Mouse (Mus musculus): ENCODE results near the gene Lmna.
A peak's percentile ranks its signal among the peaks of the same experiment; 100 is the strongest.

The Lmna gene

DNA sequence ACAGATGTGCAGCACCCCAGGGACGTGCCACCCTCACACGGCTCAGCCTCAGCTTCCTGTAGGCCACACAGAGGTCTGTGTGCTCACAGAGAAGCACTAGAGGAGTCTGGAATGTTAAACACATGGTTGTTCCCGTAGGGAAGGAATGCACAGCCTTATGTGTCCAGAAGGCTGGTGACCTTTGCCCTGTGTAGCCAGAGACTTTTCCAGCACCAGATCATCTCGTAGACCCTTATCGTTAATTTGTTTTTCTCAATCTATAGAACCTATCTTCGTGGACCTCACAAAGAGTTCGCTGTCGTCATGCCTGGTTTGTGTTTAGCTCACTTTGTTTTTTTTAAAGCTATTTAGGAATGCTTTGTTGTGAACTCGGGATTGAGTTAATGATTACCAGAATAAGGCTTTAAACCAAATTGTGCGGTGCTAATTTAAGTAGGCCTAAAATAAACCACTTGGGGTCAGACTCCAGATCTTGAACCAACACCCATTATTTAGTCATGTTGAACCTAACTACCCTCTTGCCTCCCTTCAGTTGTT is 38.7 kb downstream of the Lmna start:
- DNase-seq (ENCODE audit: low spot score in 2 of 2) = no peak

DNA sequence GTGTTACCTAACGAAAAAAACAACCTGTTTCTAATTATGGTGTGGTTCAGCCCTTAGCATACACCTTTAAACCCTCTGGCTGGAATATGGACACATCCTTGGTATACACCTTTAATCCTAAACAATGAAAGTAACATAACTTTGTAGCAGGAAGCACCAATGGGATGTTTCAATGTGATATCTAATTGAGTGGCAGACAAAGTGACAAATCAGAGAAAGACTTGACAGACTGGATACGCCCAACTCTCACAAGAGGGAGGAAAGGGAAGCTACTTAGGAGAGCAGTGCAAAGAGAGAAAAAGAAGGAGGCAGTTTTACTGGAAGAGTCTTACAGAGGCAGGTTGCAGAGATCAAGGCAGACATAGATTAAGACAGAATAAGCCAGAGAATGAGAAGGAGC is 40.3 kb downstream of the Lmna start:
- no peak for DNase-seq (ENCODE audit: low spot score in 2 of 2)

DNA sequence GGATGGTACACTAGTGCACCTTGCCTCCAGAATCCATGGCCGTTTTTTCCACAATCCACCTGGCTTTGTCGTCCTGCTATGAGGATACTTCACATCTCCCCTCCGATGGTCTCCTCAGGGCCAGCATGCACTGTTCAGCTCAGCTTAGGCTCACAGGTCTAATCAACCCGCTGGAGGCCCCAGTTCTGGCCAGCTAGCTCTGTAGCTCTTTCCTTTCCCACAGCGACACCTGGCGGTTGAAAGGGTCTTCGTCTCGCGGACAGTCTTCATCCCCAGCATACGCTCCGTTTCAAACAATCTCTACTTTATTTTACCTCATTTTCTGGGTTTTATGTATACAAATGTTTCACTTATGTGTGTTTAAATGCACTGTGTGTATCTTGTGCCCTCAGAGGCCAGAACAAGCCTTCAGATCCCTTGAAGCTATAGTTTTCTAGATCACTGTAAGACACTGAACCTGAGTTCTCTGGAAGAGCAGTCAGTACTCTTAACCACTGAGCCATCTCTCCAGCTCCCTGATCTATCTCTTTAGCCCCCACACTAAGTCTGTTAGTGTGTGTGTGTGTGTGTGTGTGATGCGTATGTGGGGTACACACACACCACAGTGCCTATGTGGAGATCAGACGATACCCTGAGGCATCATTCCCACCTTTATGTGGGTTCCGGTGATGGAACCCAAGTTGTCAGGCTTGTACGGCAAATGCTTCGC is 42.5 kb downstream of the Lmna start:
- peak in 1 of 2 experiments; percentile 86 for DNase-seq (ENCODE audit: low spot score in 2 of 2)

DNA sequence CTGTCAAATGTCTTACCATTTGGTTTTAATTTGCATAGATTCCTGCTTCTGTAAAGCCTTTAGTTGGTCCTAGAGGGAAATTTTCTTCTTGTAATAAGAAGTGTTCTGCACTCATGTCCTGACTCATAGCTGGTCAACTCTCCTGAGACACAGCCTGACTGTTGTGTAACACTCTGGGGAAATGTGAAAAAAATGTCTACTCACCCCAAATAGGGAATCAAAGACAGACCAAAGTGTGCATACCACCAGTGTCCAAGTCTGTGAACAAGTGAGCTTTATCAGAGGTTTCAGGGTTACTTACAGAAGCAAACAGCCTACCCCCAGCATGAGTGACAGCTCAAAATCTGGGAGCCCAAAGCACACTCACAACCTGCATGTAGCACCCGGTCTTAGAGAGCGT is 44.6 kb downstream of the Lmna start:
- DNase-seq (ENCODE audit: low spot score in 2 of 2) = no peak

DNA sequence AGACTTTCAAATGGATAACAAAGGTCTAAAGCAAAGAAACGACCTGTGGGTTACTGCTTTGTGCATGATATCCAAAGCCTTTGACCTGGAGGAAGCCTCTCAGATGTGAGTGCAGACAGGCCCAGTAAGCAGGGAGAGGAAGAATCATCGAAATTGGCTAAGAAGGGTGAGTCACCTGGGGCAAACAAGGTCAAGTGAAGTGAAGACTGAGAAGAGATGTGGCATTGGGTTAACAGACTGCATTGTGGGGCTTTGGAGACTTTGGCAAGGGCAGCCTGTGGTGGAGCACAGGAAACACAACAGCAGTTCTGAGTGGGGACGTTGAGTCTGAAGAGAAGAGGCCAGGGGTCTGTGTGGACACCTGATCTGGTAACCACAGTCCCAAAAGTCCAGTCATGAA is 45.3 kb downstream of the Lmna start:
- DNase-seq (ENCODE audit: low spot score in 2 of 2) = no peak

DNA sequence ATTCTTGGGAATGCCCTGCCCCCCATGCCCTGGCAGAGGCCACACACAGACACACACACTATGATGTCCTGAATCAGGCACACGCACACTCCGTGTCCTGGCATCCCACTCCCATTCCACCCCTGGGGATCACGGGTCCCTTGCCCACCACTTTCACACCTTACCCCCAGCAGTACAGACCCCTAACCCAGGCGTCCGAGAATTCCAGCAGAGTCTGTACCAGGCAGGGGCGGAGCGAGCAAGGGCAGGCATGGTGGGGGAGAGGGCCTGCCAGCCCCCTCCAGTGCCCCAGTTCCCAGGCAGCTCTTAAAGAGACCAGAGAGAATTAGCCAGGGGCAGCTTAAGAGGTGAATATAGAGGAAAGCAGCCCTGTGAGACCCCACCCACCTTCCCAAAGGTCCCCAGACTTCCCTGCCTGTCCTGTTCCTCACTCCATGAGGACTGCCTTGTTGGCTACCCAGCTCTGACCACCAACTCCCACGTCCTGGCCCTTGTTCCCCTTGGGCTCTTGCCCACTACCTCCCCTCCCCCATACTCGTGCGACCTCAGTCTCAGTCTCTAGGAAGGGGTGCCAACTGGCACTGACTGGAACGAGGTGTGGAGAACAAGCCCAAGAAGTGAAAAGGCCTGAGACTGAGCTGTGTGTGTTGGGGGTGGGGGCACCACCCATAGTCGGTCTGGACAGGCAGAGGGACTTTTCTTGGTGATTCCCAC is 48.6 kb downstream of the Lmna start, which contains the start of gene Sema4a:
Gene Sema4a, minus strand, starts transcription at position 200 of the 714 bp plus-strand sequence.
- DNase-seq (ENCODE audit: low spot score in 2 of 2) = peak in 1 of 2 experiments; percentile 68

GRCm38 (mm10) chr3:88460029-88460428 is 49.7 kb downstream of the Lmna start:
- no peak for DNase-seq (ENCODE audit: low spot score in 2 of 2)

DNA sequence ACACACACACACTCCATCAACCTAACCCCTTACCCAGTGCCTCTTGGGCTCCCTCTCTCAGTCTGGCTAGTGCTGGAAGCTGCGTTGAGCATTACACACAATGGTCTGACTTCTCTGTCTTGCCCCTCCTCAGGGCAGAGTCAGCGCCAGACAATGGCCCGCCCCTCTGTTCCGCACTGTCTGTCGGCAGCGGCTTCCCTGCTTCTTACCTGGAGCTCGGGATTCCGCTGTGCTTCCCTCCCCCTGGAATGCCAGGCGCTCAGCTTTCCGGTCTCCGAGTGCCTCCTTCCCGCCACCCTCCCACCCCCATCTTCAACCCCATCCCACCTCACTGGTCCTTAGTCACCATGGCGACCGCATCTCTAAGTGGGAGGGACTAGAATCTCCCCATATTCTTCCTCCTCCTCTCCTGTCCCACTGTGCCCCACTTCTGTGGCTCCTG is 51.0 kb downstream of the Lmna start:
- DNase-seq (ENCODE audit: low spot score in 2 of 2) = no peak

GRCm38 (mm10) chr3:88456746-88457532 is 52.8 kb downstream of the Lmna start:
- DNase-seq (ENCODE audit: low spot score in 2 of 2) = no peak

DNA sequence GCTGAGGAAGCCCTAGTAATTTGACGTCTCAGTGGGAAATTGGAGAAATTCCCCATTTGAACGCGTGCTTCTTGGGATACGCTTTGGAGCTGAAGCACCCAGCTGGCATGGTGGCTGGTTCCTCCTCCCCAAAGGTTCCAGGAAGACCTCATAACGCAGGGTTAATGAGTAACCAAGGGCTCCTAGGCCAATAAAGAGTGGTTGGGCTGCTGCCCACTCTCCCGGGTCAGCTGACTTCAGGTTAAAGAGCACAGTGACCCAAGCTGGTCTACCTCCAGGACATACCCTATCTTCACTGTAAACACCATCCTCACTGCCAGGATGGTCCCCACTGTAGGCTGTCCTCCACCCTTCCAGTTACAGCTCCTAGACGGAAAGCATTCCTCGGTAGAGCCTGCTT is 53.4 kb downstream of the Lmna start:
- no peak for DNase-seq (ENCODE audit: low spot score in 2 of 2)

- no peak for DNase-seq (ENCODE audit: low spot score in 2 of 2)
Observed at GRCm38 (mm10) chr3:88455588-88456264, 54.0 kb downstream of the Lmna start.

GRCm38 (mm10) chr3:88454762-88455587 is 54.8 kb downstream of the Lmna start:
- no peak for DNase-seq (ENCODE audit: low spot score in 2 of 2)

GRCm38 (mm10) chr3:88453986-88454385 is 55.8 kb downstream of the Lmna start:
- DNase-seq (ENCODE audit: low spot score in 2 of 2) = no peak

GRCm38 (mm10) chr3:88453369-88453768 is 56.4 kb downstream of the Lmna start:
- DNase-seq (ENCODE audit: low spot score in 2 of 2) = no peak

- DNase-seq (ENCODE audit: low spot score in 2 of 2) = no peak
Observed at GRCm38 (mm10) chr3:88452716-88453115, 57.0 kb downstream of the Lmna start.

DNA sequence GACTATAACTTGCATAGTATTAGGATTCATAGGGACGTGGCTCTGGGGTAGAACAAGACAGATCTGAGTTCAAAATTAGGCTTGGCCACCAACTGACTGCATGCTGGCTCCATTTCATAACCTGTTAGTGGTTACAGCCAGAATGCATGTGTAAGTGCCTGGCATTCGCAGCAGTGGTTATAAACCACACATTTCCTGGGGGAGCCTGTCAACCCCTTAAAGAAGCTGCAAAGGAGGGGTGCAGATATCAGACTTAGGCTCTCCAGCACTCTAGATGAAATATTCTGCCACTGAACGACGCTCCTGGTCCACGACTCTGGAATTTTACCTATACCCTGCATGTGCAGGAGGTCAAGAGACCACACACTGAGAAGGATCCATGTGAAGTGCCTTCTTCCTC is 57.5 kb downstream of the Lmna start:
- no peak for DNase-seq (ENCODE audit: low spot score in 2 of 2)

GRCm38 (mm10) chr3:88450379-88451131 is 59.2 kb downstream of the Lmna start:
- DNase-seq (ENCODE audit: low spot score in 2 of 2) = no peak

DNA sequence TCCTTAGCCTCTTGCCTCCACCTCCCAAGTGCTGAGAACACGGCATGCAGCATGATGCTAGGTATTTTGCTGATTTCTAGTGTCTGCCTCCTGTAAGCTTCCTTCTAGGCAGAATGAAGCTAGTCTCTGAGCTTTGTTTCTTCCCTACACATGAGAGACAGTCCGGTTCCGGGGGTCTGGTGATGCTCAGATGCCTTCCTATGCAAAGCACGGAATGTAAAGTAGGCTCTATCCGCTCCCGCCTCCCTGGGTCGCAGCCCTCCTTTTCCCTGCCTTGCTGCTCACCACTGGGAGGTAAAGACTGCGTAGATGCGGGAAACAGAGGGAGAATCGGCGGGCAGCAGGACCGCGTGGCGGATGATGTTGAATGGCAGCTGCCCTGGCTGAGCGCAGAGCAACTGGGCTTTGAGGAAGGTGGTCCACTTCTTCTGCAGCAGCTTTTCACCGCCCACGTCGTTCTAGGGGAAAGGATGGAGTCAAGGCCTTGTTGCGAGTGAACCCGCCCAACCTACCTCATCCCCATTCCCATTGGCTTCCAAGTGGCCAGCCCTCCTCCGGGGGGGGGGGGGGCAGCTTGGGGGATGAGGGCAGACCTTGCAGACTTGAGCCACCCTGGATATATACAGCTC is 60.2 kb downstream of the Lmna start:
- no peak for DNase-seq (ENCODE audit: low spot score in 2 of 2)

GRCm38 (mm10) chr3:88448443-88448842 is 61.3 kb downstream of the Lmna start:
- DNase-seq (ENCODE audit: low spot score in 2 of 2) = no peak

Measured in frontal cortex, postnatal 10 days (tissue).